Mouse (Mus musculus): Measurements from ENCODE around the gene Gjc2.

GRCm38 (mm10) chr11:59132065-59132464 lies 50.9 kb downstream of the Gjc2 start:
- TF ChIP-seq CTCF (IDR thresholded peaks at IDR 0.05; ENCODE audit: low read depth) (no peak), EP300 (IDR thresholded peaks at IDR 0.05; ENCODE audit: low read depth) (no peak)

All from liver, postnatal 0 days (tissue).